Mouse (Mus musculus): ENCODE measurements at regions not wholly inside any gene's neighbourhood (a gene's known extent, or its start where the extent isn't known, plus 50 kb on each side); places are given as distances from the start of the nearest gene placed in this dataset.

- no peak for DNase-seq (ENCODE audit: low spot score in 2 of 2)
- intact Hi-C loops (cut with DNase I): no loop called here
Measured at GRCm38 (mm10) chr3:124986930-124987329, 406.0 kb upstream of the 1700003H04Rik start.

- DNase-seq (ENCODE audit: low spot score in 2 of 2): no peak
- intact Hi-C loops (cut with DNase I): no loop called here
Measured at GRCm38 (mm10) chr3:124986515-124986914, 405.6 kb upstream of the 1700003H04Rik start.

- intact Hi-C loops (cut with DNase I): no loop called here
- no peak for DNase-seq (ENCODE audit: low spot score in 2 of 2)
Measured at GRCm38 (mm10) chr3:124985428-124985827, 404.5 kb upstream of the 1700003H04Rik start.

- DNase-seq (ENCODE audit: low spot score in 2 of 2): no peak
- intact Hi-C loops (cut with DNase I): no loop called here
Measured at GRCm38 (mm10) chr3:124935147-124935849, 354.4 kb upstream of the 1700003H04Rik start.

- no peak for DNase-seq (ENCODE audit: low spot score in 2 of 2)
- intact Hi-C loops (cut with DNase I): no loop called here
Measured at GRCm38 (mm10) chr3:124932655-124933054, 351.8 kb upstream of the 1700003H04Rik start.

- DNase-seq (ENCODE audit: low spot score in 2 of 2): peak in 1 of 2 experiments; percentile 5
- intact Hi-C loops (cut with DNase I): no loop called here
Measured at GRCm38 (mm10) chr3:124930773-124931607, 350.1 kb upstream of the 1700003H04Rik start.

GRCm38 (mm10) chr3:124908925-124909324, 328.0 kb upstream of the 1700003H04Rik start:
- intact Hi-C loops (cut with DNase I): no loop called here
- DNase-seq (ENCODE audit: low spot score in 2 of 2): no peak

All from left cerebral cortex, postnatal 36 days (tissue).